Mouse (Mus musculus): ENCODE results near the gene Lmbrd2.
"Not testable (repeated sequence)": the region's sequence is repeated elsewhere in the genome, so short reads cannot be mapped to it uniquely, and the experiment has no call there.

Lmbrd2 gene

GRCm38 (mm10) chr15:9134891-9135507, 5.4 kb upstream of the Lmbrd2 start:
- DNase-seq, result no peak

- DNase-seq, result no peak
Measured at GRCm38 (mm10) chr15:9139447-9139846, 903 bp upstream of the Lmbrd2 start.

- DNase-seq, result no peak
Measured at GRCm38 (mm10) chr15:9140684-9141171, 378 bp downstream of the Lmbrd2 start.

GRCm38 (mm10) chr15:9155325-9155724, 15.0 kb downstream of the Lmbrd2 start, which contains the start of gene Skp2:
TSS of gene Skp2 (minus strand) at chr15:9155425.
- no peak for DNase-seq

- no peak for DNase-seq
Measured at GRCm38 (mm10) chr15:9162557-9163070, 22.3 kb downstream of the Lmbrd2 start.

GRCm38 (mm10) chr15:9164125-9164524, 23.8 kb downstream of the Lmbrd2 start:
- DNase-seq, result no peak

- DNase-seq, result no peak
Measured at GRCm38 (mm10) chr15:9177038-9177437, 36.7 kb downstream of the Lmbrd2 start.

- DNase-seq, result no peak
Measured at GRCm38 (mm10) chr15:9183995-9184394, 43.6 kb downstream of the Lmbrd2 start.

GRCm38 (mm10) chr15:9189796-9190195, 49.4 kb downstream of the Lmbrd2 start:
- DNase-seq, result no peak

- DNase-seq, result not testable (repeated sequence)
Measured at GRCm38 (mm10) chr15:9192685-9193084, 52.3 kb downstream of the Lmbrd2 start.

- DNase-seq, result no peak
Measured at GRCm38 (mm10) chr15:9198421-9198820, 58.1 kb downstream of the Lmbrd2 start.

- no peak for DNase-seq
Measured at GRCm38 (mm10) chr15:9211891-9212290, 71.5 kb downstream of the Lmbrd2 start.

- DNase-seq, result not testable (repeated sequence)
Measured at GRCm38 (mm10) chr15:9213026-9213425, 72.7 kb downstream of the Lmbrd2 start.

GRCm38 (mm10) chr15:9213431-9213830, 73.1 kb downstream of the Lmbrd2 start:
- not testable (repeated sequence) for DNase-seq

GRCm38 (mm10) chr15:9216446-9216845, 76.1 kb downstream of the Lmbrd2 start:
- DNase-seq, result no peak

- not testable (repeated sequence) for DNase-seq
Measured at GRCm38 (mm10) chr15:9230917-9231316, 90.6 kb downstream of the Lmbrd2 start.

- DNase-seq, result no peak
Measured at GRCm38 (mm10) chr15:9246345-9246744, 106.0 kb downstream of the Lmbrd2 start.
